Mouse (Mus musculus) macrophage (primary cell): ENCODE results near the gene 1500011B03Rik. TPM values are rescaled to one million over a fixed set of nuclear protein-coding genes. Genes with fewer than 3 reads are reported as not detected.

ENCODE experiments used
- H3K27ac ChIP-seq: fragments of 350-480 bp; formaldehyde crosslinking; 2 replicates; pipeline ENCODE4 v1.9.0; 2021
- H3K36me3 ChIP-seq: fragments of 350-480 bp; formaldehyde crosslinking; 2 replicates; pipeline ENCODE4 v1.9.0; 2021; ENCODE audit errors: inconsistent target
- H3K4me3 ChIP-seq: fragments of 350-480 bp; formaldehyde crosslinking; 2 replicates; pipeline ENCODE4 v1.9.0; 2021; ENCODE audit errors: inconsistent target
- H3K79me2 ChIP-seq: fragments of 350-480 bp; formaldehyde crosslinking; 2 replicates; pipeline ENCODE4 v1.9.0; 2021; ENCODE audit errors: inconsistent target
- WGBS: methylation state at CpG from one replicate; pipeline ENCODE4 v1.1.7; 2026; ENCODE audit warnings: inconsistent platforms; ENCODE audit not compliant: missing documents; 5-methylcytosine and 5-hydroxymethylcytosine counted together
- polyA plus RNA-seq: library from polyadenylated mRNA; stranded (reverse); fragments of 250-400 nt; gene quantifications from 3 replicates; pipeline ENCODE4 v1.2.4, GENCODE M21; 2018; ENCODE audit warnings: inconsistent platforms

Gene 1500011B03Rik
- polyA plus RNA-seq, 1 experiment from 2014 or later, result 26.6 TPM

- 41% methylated on average over 12 of the region's 12 CpGs for WGBS
- Histone ChIP-seq H3K27ac (peak overlapping the region; percentile 73), H3K79me2 (0 out of 2 replicates have a peak, but pooled peaks cover 2% of the 10 kb centered on the region), H3K4me3 (no peak overlapping the region), H3K36me3 (no peaks in the 10 kb centered on the region)
Observed at GRCm38 (mm10) chr5:114827427-114827826, 4.2 kb upstream of the 1500011B03Rik start.

- H3K79me2 ChIP-seq, result 0 out of 2 replicates have a peak, but pooled peaks cover 7% of the 10 kb centered on the region
- peak overlapping the region; percentile 73 for H3K27ac ChIP-seq
- 16% methylated on average over 27 of the region's 27 CpGs for WGBS
- no peaks in the 10 kb centered on the region for H3K36me3 ChIP-seq
- H3K4me3 ChIP-seq, result peak overlapping the region; percentile 33
Observed at GRCm38 (mm10) chr5:114825978-114826691, 2.9 kb upstream of the 1500011B03Rik start.

- 16% methylated on average over 9 of the region's 9 CpGs for WGBS
- Histone ChIP-seq H3K4me3 (no peak overlapping the region; the same call in 1 of the 2 replicates), H3K36me3 (no peaks in the 10 kb centered on the region), H3K27ac (no peak overlapping the region), H3K79me2 (0 out of 2 replicates have a peak, but pooled peaks cover 7% of the 10 kb centered on the region)
Observed at GRCm38 (mm10) chr5:114824197-114824596, 929 bp upstream of the 1500011B03Rik start.

DNA sequence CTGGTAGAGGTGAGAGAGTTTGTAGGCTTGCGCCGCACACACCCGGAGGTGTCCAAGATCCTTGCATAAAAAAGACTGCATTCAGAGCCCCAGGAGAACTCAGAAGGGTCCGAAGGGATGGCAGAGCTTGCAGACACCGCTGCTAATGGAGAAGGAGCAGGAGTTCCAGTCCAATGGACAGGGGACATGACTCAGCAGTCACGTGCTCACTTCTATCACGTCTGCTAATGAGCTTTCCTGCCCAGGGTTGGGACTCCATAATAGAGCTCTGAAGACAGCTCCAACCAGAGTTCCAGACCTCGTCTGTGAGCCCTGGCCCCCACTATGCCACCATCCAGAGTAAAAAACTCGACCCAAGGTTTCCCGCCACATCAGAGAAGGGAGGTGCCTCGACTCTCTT, 5.1 kb downstream of the 1500011B03Rik start:
- no peaks in the 10 kb centered on the region for H3K36me3 ChIP-seq
- peaks cover 10% of the 10 kb centered on the region for H3K79me2 ChIP-seq
- no peak overlapping the region for H3K4me3 ChIP-seq
- H3K27ac ChIP-seq, result no peak overlapping the region
- WGBS, result 68% methylated on average over 10 of the region's 11 CpGs

DNA sequence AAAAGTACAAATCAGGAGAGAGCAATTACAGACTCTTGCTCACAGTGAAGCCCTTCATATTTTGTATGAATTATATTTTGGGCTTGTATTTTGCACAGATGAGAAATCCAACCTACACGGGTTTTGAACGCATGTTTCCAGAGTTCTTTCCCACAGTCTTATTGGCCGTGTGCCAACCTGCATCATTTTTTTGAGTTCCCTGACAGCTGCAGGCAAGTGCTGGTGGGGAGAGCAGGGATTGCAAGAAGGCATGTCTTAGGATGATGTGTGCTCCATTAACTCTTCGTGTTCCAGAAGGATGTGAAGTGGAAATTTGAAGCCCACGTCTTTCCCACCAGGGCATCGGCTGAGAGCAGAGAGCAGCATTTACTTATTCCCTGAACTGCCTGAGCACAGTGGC, 6.7 kb downstream of the 1500011B03Rik start:
- H3K79me2 ChIP-seq, result peaks cover 18% of the 10 kb centered on the region
- no peaks in the 10 kb centered on the region for H3K36me3 ChIP-seq
- no peak overlapping the region for H3K27ac ChIP-seq
- H3K4me3 ChIP-seq, result no peak overlapping the region
- 95% methylated on average over 6 of the region's 6 CpGs for WGBS

- peaks cover 43% of the 10 kb centered on the region for H3K79me2 ChIP-seq
- peaks cover 4% of the 10 kb centered on the region; the same call in 1 of the 2 replicates for H3K36me3 ChIP-seq
- WGBS, result 4% methylated on average over 50 of the region's 50 CpGs
- H3K27ac ChIP-seq, result no peak overlapping the region
- H3K4me3 ChIP-seq, result peak overlapping the region; percentile 48
Observed at GRCm38 (mm10) chr5:114813525-114814181, 9.6 kb downstream of the 1500011B03Rik start.

GRCm38 (mm10) chr5:114809826-114810225, 13.4 kb downstream of the 1500011B03Rik start:
- H3K79me2 ChIP-seq, result peaks cover 43% of the 10 kb centered on the region
- no peak overlapping the region for H3K27ac ChIP-seq
- 90% methylated on average over 5 of the region's 5 CpGs for WGBS
- no peak overlapping the region for H3K4me3 ChIP-seq
- H3K36me3 ChIP-seq, result peaks cover 11% of the 10 kb centered on the region; the same call in 1 of the 2 replicates

DNA sequence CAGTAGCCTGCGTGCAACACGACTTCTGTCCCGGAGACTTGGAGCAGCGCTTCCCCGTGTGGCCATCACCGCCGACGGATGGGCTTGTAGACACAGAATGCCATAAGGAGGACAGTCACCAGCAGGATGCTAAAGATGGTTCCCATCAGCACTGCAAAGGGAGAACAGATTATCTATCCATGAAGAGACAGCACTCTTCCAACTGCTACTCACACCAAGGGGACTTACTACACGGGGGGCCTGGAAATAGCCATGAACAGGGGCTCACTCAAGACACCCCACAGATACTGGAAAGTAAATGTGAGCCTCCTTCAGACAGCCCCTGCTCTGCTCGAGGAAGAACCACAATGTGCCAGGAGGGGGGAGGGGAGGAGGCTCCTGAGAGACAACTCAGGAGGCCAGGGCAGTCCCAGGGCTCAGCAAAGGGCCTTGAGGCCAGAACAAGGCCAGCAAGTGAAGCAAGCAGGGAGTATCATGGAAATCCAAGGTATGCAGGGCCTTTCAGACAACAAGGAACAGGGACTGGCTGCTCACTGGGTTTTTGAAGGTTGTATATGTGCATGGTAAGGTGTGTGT, 14.0 kb downstream of the 1500011B03Rik start:
- Histone ChIP-seq H3K79me2 (peaks cover 43% of the 10 kb centered on the region), H3K27ac (no peak overlapping the region), H3K4me3 (no peak overlapping the region), H3K36me3 (peaks cover 15% of the 10 kb centered on the region)
- WGBS, result 75% methylated on average over 10 of the region's 10 CpGs

DNA sequence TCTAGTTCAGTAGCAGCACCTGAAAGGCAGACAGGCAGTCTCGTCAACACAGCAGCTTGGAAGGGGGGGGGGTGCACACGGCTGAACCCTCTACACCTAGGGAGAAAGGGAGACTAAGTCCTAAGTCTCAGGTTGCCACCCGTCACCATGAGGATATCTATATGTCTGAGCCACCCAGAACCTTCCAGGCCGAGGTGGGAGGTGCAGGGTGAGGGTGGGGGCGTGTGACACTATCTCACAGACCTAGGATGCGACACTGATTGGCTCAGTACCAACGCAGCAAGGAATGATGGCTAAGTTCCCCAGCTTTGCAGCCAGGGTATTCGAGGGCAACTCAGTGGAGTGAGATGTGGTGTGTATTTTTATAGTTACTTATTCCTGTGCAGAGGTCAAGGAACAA, 14.9 kb downstream of the 1500011B03Rik start:
- Histone ChIP-seq H3K4me3 (no peak overlapping the region), H3K36me3 (peaks cover 24% of the 10 kb centered on the region), H3K27ac (no peak overlapping the region), H3K79me2 (peaks cover 42% of the 10 kb centered on the region)
- 82% methylated on average over 8 of the region's 8 CpGs for WGBS

DNA sequence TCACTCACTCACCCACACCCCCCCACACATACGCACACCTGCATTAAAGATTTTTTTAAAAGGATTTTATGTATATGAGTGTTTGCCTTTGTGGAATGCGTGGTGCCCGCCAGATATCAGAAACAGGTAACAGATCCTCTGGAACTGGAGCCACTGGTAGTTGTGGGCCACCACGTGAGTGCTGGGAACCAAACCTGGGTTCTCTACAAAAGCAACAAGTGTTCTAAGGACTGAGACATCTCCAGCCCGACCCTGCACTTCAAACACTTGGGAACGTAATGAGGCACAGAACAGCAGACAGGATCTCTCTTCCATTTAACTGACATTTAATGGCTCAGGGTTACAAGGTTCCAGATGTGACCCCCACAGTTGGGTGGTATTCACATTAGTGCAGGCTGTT, 15.4 kb downstream of the 1500011B03Rik start:
- Histone ChIP-seq H3K4me3 (no peak overlapping the region), H3K79me2 (peaks cover 37% of the 10 kb centered on the region), H3K36me3 (peaks cover 29% of the 10 kb centered on the region), H3K27ac (no peak overlapping the region)
- WGBS, result 84% methylated on average over 6 of the region's 6 CpGs

DNA sequence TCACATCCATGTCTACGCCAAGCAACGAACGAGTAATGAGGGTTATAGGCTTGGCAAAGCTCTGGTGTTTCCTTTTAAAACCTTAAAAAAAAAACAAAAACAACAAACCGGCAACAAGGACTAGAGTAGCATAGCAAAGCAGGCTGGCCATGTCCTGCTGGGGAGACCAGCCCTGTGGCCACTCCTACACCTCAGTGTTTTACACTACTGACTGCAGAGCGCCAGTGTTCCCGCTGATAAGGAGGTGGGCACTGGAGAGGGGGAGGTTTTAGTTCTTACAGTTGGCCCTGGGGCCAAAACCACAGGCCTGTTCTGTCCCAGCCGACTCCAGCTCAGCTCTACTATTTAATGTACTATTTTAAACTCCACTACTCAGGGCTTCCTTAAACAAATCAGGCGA, 15.8 kb downstream of the 1500011B03Rik start:
- Histone ChIP-seq H3K36me3 (peaks cover 33% of the 10 kb centered on the region), H3K27ac (no peak overlapping the region), H3K4me3 (no peak overlapping the region), H3K79me2 (peaks cover 33% of the 10 kb centered on the region)
- 32% methylated on average over 8 of the region's 8 CpGs for WGBS

GRCm38 (mm10) chr5:114807063-114807462, 16.2 kb downstream of the 1500011B03Rik start:
- WGBS, result 34% methylated on average over 9 of the region's 9 CpGs
- H3K79me2 ChIP-seq, result peaks cover 29% of the 10 kb centered on the region
- no peak overlapping the region for H3K4me3 ChIP-seq
- H3K27ac ChIP-seq, result no peak overlapping the region
- H3K36me3 ChIP-seq, result peaks cover 37% of the 10 kb centered on the region

- H3K36me3 ChIP-seq, result peaks cover 41% of the 10 kb centered on the region
- WGBS, result 34% methylated on average over 8 of the region's 8 CpGs
- H3K79me2 ChIP-seq, result peaks cover 25% of the 10 kb centered on the region
- H3K4me3 ChIP-seq, result peak overlapping the region; percentile 1; the same call in 1 of the 2 replicates
- peak overlapping the region; percentile 70 for H3K27ac ChIP-seq
Observed at GRCm38 (mm10) chr5:114806636-114807035, 16.6 kb downstream of the 1500011B03Rik start.

- peak overlapping the region; percentile 70 for H3K27ac ChIP-seq
- 15% methylated on average over 15 of the region's 15 CpGs for WGBS
- H3K36me3 ChIP-seq, result peaks cover 47% of the 10 kb centered on the region
- H3K79me2 ChIP-seq, result peaks cover 15% of the 10 kb centered on the region
- H3K4me3 ChIP-seq, result peak overlapping the region; percentile 10; the same call in 1 of the 2 replicates
Observed at GRCm38 (mm10) chr5:114805436-114806350, 17.6 kb downstream of the 1500011B03Rik start.
